Mouse (Mus musculus): ENCODE data around the gene Hoxa10. TPM values are rescaled to one million over a fixed set of nuclear protein-coding genes. Genes with fewer than 3 reads are reported as not detected.

Hoxa10 gene
- total and polyA plus RNA-seq, 3 experiments = not detected

DNA sequence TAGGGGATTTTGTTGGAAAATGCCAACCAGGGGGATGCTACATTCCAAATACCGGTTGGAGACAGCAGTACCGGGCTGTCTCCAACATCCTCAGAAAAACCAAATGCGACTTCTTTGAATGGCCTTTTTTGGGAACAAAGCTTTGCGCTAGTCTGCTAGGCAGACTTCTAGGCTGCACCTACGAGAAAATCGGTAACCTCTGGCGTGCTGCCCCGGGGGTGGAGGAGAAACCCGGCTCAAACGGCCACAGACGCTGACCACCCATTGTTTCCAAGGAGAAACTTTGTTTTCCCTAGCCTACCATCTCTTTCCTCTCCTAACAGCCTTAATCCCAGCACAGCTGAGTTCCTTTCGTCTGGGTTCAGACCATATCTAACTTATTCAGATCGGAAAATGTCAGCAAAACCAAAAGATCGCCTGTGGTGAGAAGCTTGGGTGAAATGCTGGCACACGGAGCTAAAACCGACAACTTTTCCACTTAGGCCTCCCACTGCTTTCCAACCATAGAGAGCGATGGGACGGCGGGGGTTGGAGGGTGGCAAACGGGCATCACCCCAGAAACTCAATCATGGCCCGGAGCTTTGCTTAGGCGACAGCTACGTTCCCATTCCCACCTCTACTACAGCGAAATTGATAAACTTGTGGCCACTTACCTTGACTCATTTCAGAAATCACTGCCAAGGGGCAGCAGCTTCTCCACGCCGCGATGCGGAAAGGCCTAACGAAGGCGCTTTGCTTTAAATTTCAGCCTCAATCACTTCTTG, 847 bp downstream of the Hoxa10 start:
- no peak overlapping the region for H3K9ac ChIP-seq (ENCODE audit: control insufficient read depth, low read depth, low read length, poor library complexity, severe bottlenecking)

DNA sequence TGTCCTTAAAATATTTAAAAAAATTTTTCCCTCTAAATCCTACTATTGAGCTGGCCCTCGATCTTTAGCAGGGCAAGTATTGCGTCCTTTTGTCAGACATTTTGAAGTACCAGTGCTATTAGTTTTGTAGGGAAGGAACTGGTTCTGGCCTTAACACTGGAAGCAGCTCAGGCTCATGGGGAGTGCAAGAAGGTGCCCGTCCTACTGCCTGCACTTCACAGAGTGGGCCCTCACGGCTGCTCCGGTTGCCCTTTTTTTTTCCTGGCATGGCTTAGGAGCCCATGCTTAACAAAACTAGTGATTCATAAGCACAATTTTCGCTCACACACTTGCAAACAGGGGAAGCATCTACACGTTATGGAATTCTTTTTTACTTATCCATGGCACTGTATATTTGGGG, 1.7 kb downstream of the Hoxa10 start:
- Histone ChIP-seq H3K4me3 (ENCODE audit: control insufficient read depth in 1 of 2, insufficient read depth in 1 of 2, low read depth in 2 of 2, low read length in 2 of 2) (no peak overlapping the region), H3K4me1 (ENCODE audit: control insufficient read depth in 1 of 2, insufficient read depth in 2 of 2, low read length in 2 of 2) (no peaks in the 10 kb centered on the region), H3K36me3 (ENCODE audit: control insufficient read depth in 1 of 2, insufficient read depth in 2 of 2, low read length in 2 of 2) (no peaks in the 10 kb centered on the region), H3K27me3 (ENCODE audit: control insufficient read depth in 1 of 2, insufficient read depth in 2 of 2, low read length in 2 of 2) (no peaks in the 10 kb centered on the region), H3K79me2 (ENCODE audit: control insufficient read depth, insufficient read depth, low read length, poor library complexity) (no peaks in the 10 kb centered on the region), H3K9ac (ENCODE audit: control insufficient read depth, low read depth, low read length, poor library complexity, severe bottlenecking) (no peak overlapping the region), H3K27ac (ENCODE audit: control insufficient read depth, low read depth, low read length) (no peak overlapping the region), H3K9me3 (replicated peaks; ENCODE audit: insufficient read depth, low read length) (no peaks in the 10 kb centered on the region)
- TF ChIP-seq TCF12 (IDR thresholded peaks at IDR 0.05; ENCODE audit: low read depth, low read length) = no peak
- no peak for TF ChIP-seq MXI1 (IDR thresholded peaks at IDR 0.05; ENCODE audit: low read depth, low read length)
- TF ChIP-seq KAT2A (conservative IDR thresholded peaks at IDR 0.05; ENCODE audit: low read depth, low read length) = no peak
- no peak for TF ChIP-seq NELFE (IDR thresholded peaks at IDR 0.05; ENCODE audit: low read depth, low read length)
- TF ChIP-seq JUND (IDR thresholded peaks at IDR 0.05; ENCODE audit: low read depth, low read length) = no peak
- no peak for TF ChIP-seq USF1 (IDR thresholded peaks at IDR 0.05; ENCODE audit: low read depth, low read length)
- TF ChIP-seq CTCF (IDR thresholded peaks at IDR 0.05 in 2 of 3, conservative IDR thresholded peaks at IDR 0.05 in 1 of 3; ENCODE audit: control insufficient read depth in 1 of 3, insufficient read depth in 1 of 3, low read depth in 2 of 3, low read length in 3 of 3, poor library complexity in 1 of 3, severe bottlenecking in 1 of 3) = no peak
- TF ChIP-seq CHD2 (IDR thresholded peaks at IDR 0.05; ENCODE audit: low read length) = no peak
- no peak for TF ChIP-seq CHD1 (IDR thresholded peaks at IDR 0.05; ENCODE audit: low read depth, low read length)
- DNase-seq (ENCODE audit: low read depth, low spot score) = no peak

More for the DNA sequence above, 847 bp downstream of the Hoxa10 start:
- Histone ChIP-seq H3K4me1 (ENCODE audit: control insufficient read depth in 1 of 2, insufficient read depth in 2 of 2, low read length in 2 of 2) (no peaks in the 10 kb centered on the region), H3K4me3 (ENCODE audit: control insufficient read depth in 1 of 2, insufficient read depth in 1 of 2, low read depth in 2 of 2, low read length in 2 of 2) (no peak overlapping the region), H3K79me2 (ENCODE audit: control insufficient read depth, insufficient read depth, low read length, poor library complexity) (no peaks in the 10 kb centered on the region), H3K27me3 (ENCODE audit: control insufficient read depth in 1 of 2, insufficient read depth in 2 of 2, low read length in 2 of 2) (no peaks in the 10 kb centered on the region), H3K9me3 (replicated peaks; ENCODE audit: insufficient read depth, low read length) (no peaks in the 10 kb centered on the region), H3K27ac (ENCODE audit: control insufficient read depth, low read depth, low read length) (no peak overlapping the region), H3K36me3 (ENCODE audit: control insufficient read depth in 1 of 2, insufficient read depth in 2 of 2, low read length in 2 of 2) (no peaks in the 10 kb centered on the region)
- no peak for DNase-seq (ENCODE audit: low read depth, low spot score)
- TF ChIP-seq E2F4 (IDR thresholded peaks at IDR 0.05; ENCODE audit: borderline replicate concordance, low read depth, low read length) (no peak), HCFC1 (IDR thresholded peaks at IDR 0.05; ENCODE audit: low read depth, low read length) (no peak), GATA1 (IDR thresholded peaks at IDR 0.05; ENCODE audit: low read depth, low read length) (no peak), POLR2AphosphoS5 (IDR thresholded peaks at IDR 0.05; ENCODE audit: borderline replicate concordance, low read depth, low read length) (no peak), GABPA (IDR thresholded peaks at IDR 0.05; ENCODE audit: low read depth, low read length) (no peak), EP300 (IDR thresholded peaks at IDR 0.05; ENCODE audit: low read depth in 1 of 2, low read length in 2 of 2) (no peak), NELFE (IDR thresholded peaks at IDR 0.05; ENCODE audit: low read depth, low read length) (no peak), KAT2A (conservative IDR thresholded peaks at IDR 0.05; ENCODE audit: low read depth, low read length) (no peak), CTCF (IDR thresholded peaks at IDR 0.05 in 2 of 3, conservative IDR thresholded peaks at IDR 0.05 in 1 of 3; ENCODE audit: control insufficient read depth in 1 of 3, insufficient read depth in 1 of 3, low read depth in 2 of 3, low read length in 3 of 3, poor library complexity in 1 of 3, severe bottlenecking in 1 of 3) (no peak), JUND (IDR thresholded peaks at IDR 0.05; ENCODE audit: low read depth, low read length) (no peak), MAZ (IDR thresholded peaks at IDR 0.05; ENCODE audit: low read depth, low read length) (no peak), CHD2 (IDR thresholded peaks at IDR 0.05; ENCODE audit: low read length) (no peak), BHLHE40 (IDR thresholded peaks at IDR 0.05; ENCODE audit: borderline replicate concordance, low read depth, low read length) (no peak), ZMIZ1 (IDR thresholded peaks at IDR 0.05; ENCODE audit: low read depth, low read length) (no peak), MYC (IDR thresholded peaks at IDR 0.05; ENCODE audit: low read depth, low read length) (no peak), USF1 (IDR thresholded peaks at IDR 0.05; ENCODE audit: low read depth, low read length) (no peak), POLR2A (IDR thresholded peaks at IDR 0.05; ENCODE audit: control insufficient read depth in 1 of 2, insufficient read depth in 1 of 2, low read depth in 1 of 2, low read length in 2 of 2, poor library complexity in 1 of 2) (no peak)

All from MEL (cell line).